Mouse (Mus musculus): ENCODE data around the gene Sft2d2.

DNA sequence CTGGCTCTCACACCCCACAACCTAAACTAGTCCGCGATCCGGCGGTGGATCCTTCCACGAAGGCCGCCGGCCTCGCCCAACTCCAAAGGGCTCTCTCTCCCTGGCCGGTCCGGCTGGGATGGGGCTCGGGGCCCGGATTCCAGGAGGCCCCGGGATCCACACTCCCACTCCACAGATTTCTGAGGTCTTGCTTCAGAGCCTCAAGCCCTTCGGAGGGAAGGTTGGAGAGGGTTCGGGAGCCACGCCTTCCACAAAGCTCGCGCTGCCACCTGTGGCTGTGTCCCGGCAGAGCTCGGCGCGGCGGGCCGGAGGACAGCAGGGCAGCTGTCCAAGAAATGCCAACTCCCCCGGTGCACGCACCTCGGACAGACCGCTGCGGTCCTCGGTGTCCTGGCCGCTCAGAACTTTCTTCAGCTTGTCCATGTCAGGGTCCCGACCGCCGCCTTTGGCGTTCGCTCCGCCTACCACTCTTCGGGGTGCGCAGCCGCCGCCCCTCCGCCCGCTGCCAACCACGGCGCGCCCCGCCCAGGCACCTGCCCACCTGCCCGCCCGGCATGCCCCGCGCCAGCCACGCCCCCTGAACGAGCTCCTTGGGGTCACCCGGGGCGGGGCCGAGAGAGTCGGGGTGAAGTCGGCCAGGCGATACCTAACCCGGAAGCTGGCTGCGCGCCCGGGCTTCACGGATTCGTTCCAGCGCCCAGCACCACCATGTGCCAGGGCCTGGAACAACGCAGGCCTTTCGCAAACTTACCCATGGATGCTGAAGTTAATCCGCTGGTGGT lies at the start of gene Sft2d2:
- TF ChIP-seq CTCF (IDR thresholded peaks at IDR 0.05; ENCODE audit: extremely low read depth, insufficient read length, insufficient replicate concordance, low read depth, low read length), result peak; percentile 39; the same call in 1 of the 2 replicates
- peak; percentile 79 for TF ChIP-seq POLR2A (IDR thresholded peaks at IDR 0.05; ENCODE audit: low read depth, low read length)

Data from small intestine, adult 2 months (tissue).